Mouse (Mus musculus) heart, adult 2 months (tissue): Measurements from ENCODE around the gene Ctdspl.

Experiments used
- CTCF ChIP-seq: fragments of 200-600 bp; IDR thresholded peaks from 2 replicates; pipeline ENCODE4 v1.8.1; 2022; ENCODE audit warnings: antibody characterized with exemption, mild to moderate bottlenecking, moderate library complexity
- POLR2A ChIP-seq: fragments of 200-500 bp; IDR thresholded peaks from 2 replicates; pipeline ENCODE4 v1.6.1; 2011; ENCODE audit warnings: mild to moderate bottlenecking, low read depth, low read length, control low read depth; ENCODE audit not compliant: insufficient read depth

GRCm38 (mm10) chr9:118997241-118997640 lies 71.0 kb downstream of the Ctdspl start:
- TF ChIP-seq CTCF (no peak), POLR2A (no peak)
